9 mouse cellular contexts compared by ENCODE assay signal in genomic region chr2:52979280-52979763, GRCm38 (mm10).
DNase-seq lines count a peak whose midpoint lies in the region; ATAC-seq lines count a peak whose summit lies in the region.
"Had no signal": no experiment of that assay in that cellular context is flagged by ENCODE, and none has a peak within 500 bp of the region (broad histone marks: within the 10 kb centered on the region; RNA-seq: fewer than 3 reads in every experiment).

No protein-coding gene starts in this region.

- DNase-seq in heart, embryonic 10.5 days (ENCODE audit: low spot score) = peak; percentile 27
- DNase-seq in heart, postnatal 36 days = no peak
- DNase-seq in CD4-positive helper T cell, adult 2 months (ENCODE audit: low read depth, low spot score) = peak; percentile 39
- DNase-seq in limb, embryonic 11.5 days (ENCODE audit: low spot score) = peak; percentile 37
- DNase-seq in spleen, postnatal 14 days (ENCODE audit: low spot score in 2 of 2) = no peak
- no peak for DNase-seq in B cell, adult 2 months
- DNase-seq in spleen, postnatal 36 days (ENCODE audit: low spot score in 2 of 2) = no peak

- H3K27me3 ChIP-seq in heart, embryonic 10.5 days (ENCODE audit: insufficient read depth, poor library complexity, severe bottlenecking) = no peaks in the 10 kb centered on the region
- H3K27me3 ChIP-seq in forebrain, embryonic 16.5 days (replicated peaks; ENCODE audit: control insufficient read depth, insufficient read depth, low read length) = no peaks in the 10 kb centered on the region
- no peaks in the 10 kb centered on the region for H3K27me3 ChIP-seq in limb, embryonic 11.5 days (ENCODE audit: control insufficient read depth, insufficient read depth, low read length)

- H3K4me3 ChIP-seq in heart, embryonic 10.5 days = no peak overlapping the region
- no peak overlapping the region for H3K4me3 ChIP-seq in forebrain, embryonic 16.5 days (replicated peaks; ENCODE audit: low read length)
- no peak overlapping the region for H3K4me3 ChIP-seq in limb, embryonic 11.5 days (ENCODE audit: low read depth, low read length)

- no peaks in the 10 kb centered on the region for H3K9me3 ChIP-seq in heart, embryonic 10.5 days
- H3K9me3 ChIP-seq in forebrain, embryonic 16.5 days (ENCODE audit: control insufficient read depth, low read length) = no peaks in the 10 kb centered on the region
- H3K9me3 ChIP-seq in limb, embryonic 11.5 days (ENCODE audit: control insufficient read depth, low read length) = no peaks in the 10 kb centered on the region

- H3K4me1 ChIP-seq in heart, embryonic 10.5 days = peaks cover 4% of the 10 kb centered on the region; the same call in 1 of the 2 replicates
- H3K4me1 ChIP-seq in forebrain, embryonic 16.5 days (replicated peaks; ENCODE audit: control insufficient read depth, insufficient read depth, low read length) = peaks cover 14% of the 10 kb centered on the region
- peaks cover 32% of the 10 kb centered on the region for H3K4me1 ChIP-seq in limb, embryonic 11.5 days (ENCODE audit: control insufficient read depth, insufficient read depth, low read length)

- H3K9ac ChIP-seq in forebrain, embryonic 16.5 days (replicated peaks; ENCODE audit: low read depth, low read length) = no peak overlapping the region
- H3K9ac ChIP-seq in limb, embryonic 11.5 days (ENCODE audit: low read length) = no peak overlapping the region

- H3K4me2 ChIP-seq in forebrain, embryonic 16.5 days (ENCODE audit: low read length) = no peak overlapping the region
- H3K4me2 ChIP-seq in limb, embryonic 11.5 days (ENCODE audit: low read depth, severe bottlenecking) = no peak overlapping the region

- H3K27ac ChIP-seq in heart, embryonic 10.5 days = no peak overlapping the region
- H3K27ac ChIP-seq in forebrain, embryonic 16.5 days (ENCODE audit: low read length) = no peak overlapping the region
- H3K27ac ChIP-seq in limb, embryonic 11.5 days (replicated peaks; ENCODE audit: low read depth, low read length) = peak overlapping the region; percentile 69; the same call in 1 of the 2 replicates
- H3K27ac ChIP-seq: macrophage had no signal

- intact Hi-C loops in heart, postnatal 36 days (cut with DNase I) = no loop called here

- WGBS in heart, embryonic 10.5 days = 55% methylated on average over 4 of the region's 4 CpGs
- 24% methylated on average over 4 of the region's 4 CpGs for WGBS in forebrain, embryonic 16.5 days
- 8% methylated on average over 4 of the region's 4 CpGs for WGBS in limb, embryonic 11.5 days

- H3K36me3 ChIP-seq in heart, embryonic 10.5 days = no peaks in the 10 kb centered on the region
- H3K36me3 ChIP-seq in forebrain, embryonic 16.5 days (ENCODE audit: control insufficient read depth, insufficient read depth) = no peaks in the 10 kb centered on the region
- H3K36me3 ChIP-seq in limb, embryonic 11.5 days (ENCODE audit: control insufficient read depth, insufficient read depth, low read length) = no peaks in the 10 kb centered on the region

- peak; percentile 32 for ATAC-seq in forebrain, embryonic 16.5 days
- no peak for ATAC-seq in limb, embryonic 11.5 days (ENCODE audit: insufficient number of reproducible peaks, low FRiP score, low TSS enrichment, low read depth)

Comparison
In these comparisons a context has a peak if more than half of its experiments do, and no peak if none do; other contexts are left out.
1. DNase-seq: peak in heart, embryonic 10.5 days (single experiment), CD4-positive helper T cell, adult 2 months (single experiment) and limb, embryonic 11.5 days (single experiment); none in heart, postnatal 36 days (0 of 2), spleen, postnatal 14 days (0 of 2), B cell, adult 2 months (0 of 2) and spleen, postnatal 36 days (0 of 2).